Mouse (Mus musculus) liver, embryonic 11.5 days (tissue): ENCODE measurements around the gene Ptprm. TPM values are rescaled to one million over a fixed set of nuclear protein-coding genes. Genes with fewer than 3 reads are reported as not detected.

ENCODE experiments used
- ATAC-seq: fragments of 200-750 bp; cut with Nextera tagmentation; replicated peaks from 2 replicates; pipeline ENCODE4 v1.8.0; 2017; ENCODE audit warnings: moderate number of reproducible peaks, mild to moderate bottlenecking, moderate TSS enrichment, moderate library complexity; ENCODE audit not compliant: low FRiP score
- DNase-seq: peaks from one replicate; pipeline ENCODE4 v3.0.0-alpha.2; 2017; ENCODE audit warnings: low spot score
- H3K27ac ChIP-seq: fragments of 300-500 bp; sonication (generic); 2 replicates; pipeline ENCODE4 v1.5.1; 2014; ENCODE audit warnings: mild to moderate bottlenecking, low read depth, low read length, control low read depth
- H3K27me3 ChIP-seq: fragments of 300-500 bp; sonication (generic); replicated peaks from 2 replicates; pipeline ENCODE4 v1.6.1; 2014; ENCODE audit warnings: low read length, mixed read lengths; ENCODE audit not compliant: control insufficient read depth, insufficient read depth
- H3K36me3 ChIP-seq: fragments of 300-500 bp; sonication (generic); 2 replicates; pipeline ENCODE4 v1.6.1; 2014; ENCODE audit warnings: mild to moderate bottlenecking, low read length, moderate library complexity, mixed read lengths; ENCODE audit not compliant: control insufficient read depth, insufficient read depth
- H3K4me1 ChIP-seq: fragments of 300-500 bp; sonication (generic); replicated peaks from 2 replicates; pipeline ENCODE4 v1.6.1; 2014; ENCODE audit warnings: low read length, mixed read lengths; ENCODE audit not compliant: control insufficient read depth, insufficient read depth
- H3K4me2 ChIP-seq: fragments of 300-500 bp; sonication (generic); 2 replicates; pipeline ENCODE4 v1.6.1; 2014; ENCODE audit warnings: mild to moderate bottlenecking, control low read depth, moderate library complexity
- H3K4me3 ChIP-seq: fragments of 300-500 bp; sonication (generic); 2 replicates; pipeline ENCODE4 v1.5.1; 2014; ENCODE audit warnings: low read depth, low read length, control low read depth
- H3K9ac ChIP-seq: fragments of 300-500 bp; sonication (generic); 2 replicates; pipeline ENCODE4 v1.6.1; 2014; ENCODE audit warnings: low read depth, low read length, control low read depth
- H3K9me3 ChIP-seq: fragments of 300-500 bp; sonication (generic); 2 replicates; pipeline ENCODE4 v1.6.1; 2016; ENCODE audit warnings: low read length, inconsistent platforms, mixed read lengths; ENCODE audit not compliant: control insufficient read depth
- whole genome bisulfite sequencing: fragments of 180-500 bp; shearing (Covaris S2); extraction: QIAGEN DNeasy Blood & Tissue Kit; methylation state at CpG from one replicate; pipeline ENCODE4 v1.1.7; 2014; 5-methylcytosine and 5-hydroxymethylcytosine counted together
- polyA plus RNA-seq: library from polyadenylated mRNA; unstranded; fragments of >200 nt; fragmentation: Nextera tagmentation; extraction: Ambion mirVana; gene quantifications from 2 replicates; pipeline ENCODE4 v1.2.1, GENCODE M21; 2014

Gene Ptprm
- polyA plus RNA-seq, 1 experiment from 2014 or later = 5.7 TPM

GRCm38 (mm10) chr17:66815921-66816320 is 538.3 kb downstream of the Ptprm start:
- Histone ChIP-seq H3K9me3 (no peaks in the 10 kb centered on the region), H3K9ac (no peak overlapping the region), H3K27ac (no peak overlapping the region), H3K4me3 (no peak overlapping the region), H3K36me3 (no peaks in the 10 kb centered on the region), H3K27me3 (no peaks in the 10 kb centered on the region), H3K4me1 (no peaks in the 10 kb centered on the region), H3K4me2 (no peak overlapping the region)
- WGBS = 55% methylated on average over 2 of the region's 2 CpGs
- no peak for DNase-seq
- ATAC-seq = no peak

- Histone ChIP-seq H3K9ac (no peak overlapping the region), H3K4me2 (no peak overlapping the region), H3K4me1 (no peaks in the 10 kb centered on the region), H3K4me3 (no peak overlapping the region), H3K27me3 (no peaks in the 10 kb centered on the region), H3K9me3 (no peaks in the 10 kb centered on the region), H3K36me3 (no peaks in the 10 kb centered on the region), H3K27ac (no peak overlapping the region)
- ATAC-seq (no peak), DNase-seq (no peak)
- 82% methylated on average over 6 of the region's 6 CpGs for WGBS
Observed at GRCm38 (mm10) chr17:66813786-66814185, 540.5 kb downstream of the Ptprm start.

- Histone ChIP-seq H3K27ac (no peak overlapping the region), H3K4me1 (no peaks in the 10 kb centered on the region), H3K36me3 (no peaks in the 10 kb centered on the region), H3K9ac (no peak overlapping the region), H3K4me3 (no peak overlapping the region), H3K27me3 (no peaks in the 10 kb centered on the region), H3K4me2 (no peak overlapping the region), H3K9me3 (no peaks in the 10 kb centered on the region)
- ATAC-seq = no peak
- no peak for DNase-seq
- 84% methylated on average over 10 of the region's 10 CpGs for WGBS
Observed at GRCm38 (mm10) chr17:66813346-66813745, 540.9 kb downstream of the Ptprm start.

- no peak for DNase-seq
- WGBS = 75% methylated on average over 5 of the region's 5 CpGs
Observed at GRCm38 (mm10) chr17:66809786-66810185, 544.5 kb downstream of the Ptprm start.

GRCm38 (mm10) chr17:66808186-66808585 is 546.1 kb downstream of the Ptprm start:
- ATAC-seq = no peak
- no peak for DNase-seq
- H3K9ac ChIP-seq = no peak overlapping the region
- no peaks in the 10 kb centered on the region for H3K27me3 ChIP-seq
- no peaks in the 10 kb centered on the region for H3K36me3 ChIP-seq
- WGBS = 80% methylated on average over 8 of the region's 8 CpGs
- no peak overlapping the region for H3K4me2 ChIP-seq
- no peak overlapping the region for H3K4me3 ChIP-seq
- no peaks in the 10 kb centered on the region for H3K4me1 ChIP-seq
- H3K9me3 ChIP-seq = no peaks in the 10 kb centered on the region
- H3K27ac ChIP-seq = no peak overlapping the region

More at GRCm38 (mm10) chr17:66809786-66810185, 544.5 kb downstream of the Ptprm start:
- Histone ChIP-seq H3K36me3 (no peaks in the 10 kb centered on the region), H3K4me2 (no peak overlapping the region), H3K27ac (no peak overlapping the region), H3K9ac (no peak overlapping the region), H3K9me3 (no peaks in the 10 kb centered on the region), H3K4me3 (no peak overlapping the region), H3K4me1 (no peaks in the 10 kb centered on the region), H3K27me3 (no peaks in the 10 kb centered on the region)
- no peak for ATAC-seq

GRCm38 (mm10) chr17:66801831-66802687 is 552.2 kb downstream of the Ptprm start:
- Histone ChIP-seq H3K4me3 (no peak overlapping the region), H3K36me3 (no peaks in the 10 kb centered on the region), H3K9ac (no peak overlapping the region), H3K9me3 (no peaks in the 10 kb centered on the region), H3K27ac (no peak overlapping the region), H3K4me2 (no peak overlapping the region), H3K4me1 (no peaks in the 10 kb centered on the region), H3K27me3 (no peaks in the 10 kb centered on the region)
- ATAC-seq (no peak), DNase-seq (no peak)
- WGBS = 71% methylated on average over 10 of the region's 10 CpGs

GRCm38 (mm10) chr17:66800231-66800630 is 554.0 kb downstream of the Ptprm start:
- H3K27me3 ChIP-seq = no peaks in the 10 kb centered on the region
- no peaks in the 10 kb centered on the region for H3K4me1 ChIP-seq
- 81% methylated on average over 6 of the region's 6 CpGs for WGBS
- H3K36me3 ChIP-seq = no peaks in the 10 kb centered on the region
- no peak for DNase-seq
- no peak overlapping the region for H3K27ac ChIP-seq
- ATAC-seq = no peak
- H3K9me3 ChIP-seq = no peaks in the 10 kb centered on the region
- H3K9ac ChIP-seq = no peak overlapping the region
- no peak overlapping the region for H3K4me3 ChIP-seq
- no peak overlapping the region for H3K4me2 ChIP-seq

- Histone ChIP-seq H3K4me1 (no peaks in the 10 kb centered on the region), H3K36me3 (no peaks in the 10 kb centered on the region), H3K4me2 (no peak overlapping the region), H3K27ac (no peak overlapping the region), H3K27me3 (no peaks in the 10 kb centered on the region), H3K4me3 (no peak overlapping the region), H3K9ac (no peak overlapping the region), H3K9me3 (no peaks in the 10 kb centered on the region)
- DNase-seq = no peak
- WGBS = 64% methylated on average over 12 of the region's 12 CpGs
- no peak for ATAC-seq
Observed at GRCm38 (mm10) chr17:66786166-66786565, 568.1 kb downstream of the Ptprm start.

- no peaks in the 10 kb centered on the region for H3K27me3 ChIP-seq
- H3K9me3 ChIP-seq = no peaks in the 10 kb centered on the region
- no peak for ATAC-seq
- H3K4me3 ChIP-seq = no peak overlapping the region
- WGBS = 84% methylated on average over 11 of the region's 11 CpGs
- H3K9ac ChIP-seq = no peak overlapping the region
- no peak overlapping the region for H3K4me2 ChIP-seq
- H3K27ac ChIP-seq = no peak overlapping the region
- no peaks in the 10 kb centered on the region for H3K36me3 ChIP-seq
- DNase-seq = no peak
- no peaks in the 10 kb centered on the region for H3K4me1 ChIP-seq
Observed at GRCm38 (mm10) chr17:66785586-66785985, 568.7 kb downstream of the Ptprm start.
